Mouse (Mus musculus) 3T3-L1 (cell line): ENCODE data around the gene Dact1.

Experiments used
- DNase-seq: peaks from one replicate; pipeline ENCODE4 v3.0.0-alpha.2; 2015; ENCODE audit warnings: low read depth, low spot score

Dact1 gene

GRCm38 (mm10) chr12:71337025-71337582 is 27.4 kb downstream of the Dact1 start:
- peak; percentile 14 for DNase-seq

GRCm38 (mm10) chr12:71337896-71338463 is 28.3 kb downstream of the Dact1 start:
- DNase-seq: no peak

- no peak for DNase-seq
These were observed 29.6 kb downstream of the Dact1 start for GRCm38 (mm10) chr12:71339142-71339848.

- no peak for DNase-seq
These were observed 32.7 kb downstream of the Dact1 start for GRCm38 (mm10) chr12:71342397-71342796.

GRCm38 (mm10) chr12:71345471-71345870 is 35.8 kb downstream of the Dact1 start:
- DNase-seq: no peak

- DNase-seq: peak; percentile 14
These were observed 36.4 kb downstream of the Dact1 start for GRCm38 (mm10) chr12:71346071-71346470.

GRCm38 (mm10) chr12:71348401-71348896 is 38.8 kb downstream of the Dact1 start:
- DNase-seq: no peak

GRCm38 (mm10) chr12:71350077-71350476 is 40.4 kb downstream of the Dact1 start:
- DNase-seq: no peak

- no peak for DNase-seq
These were observed 45.0 kb downstream of the Dact1 start for GRCm38 (mm10) chr12:71354656-71355055.

- no peak for DNase-seq
These were observed 45.4 kb downstream of the Dact1 start for GRCm38 (mm10) chr12:71355092-71355491.

- peak; percentile 5 for DNase-seq
These were observed 51.9 kb downstream of the Dact1 start for GRCm38 (mm10) chr12:71361616-71362015.

GRCm38 (mm10) chr12:71362425-71362824 is 52.7 kb downstream of the Dact1 start:
- no peak for DNase-seq

- DNase-seq: no peak
These were observed 54.4 kb downstream of the Dact1 start for GRCm38 (mm10) chr12:71364106-71364505.

GRCm38 (mm10) chr12:71364531-71364930 is 54.8 kb downstream of the Dact1 start:
- DNase-seq: no peak

GRCm38 (mm10) chr12:71365208-71365607 is 55.5 kb downstream of the Dact1 start:
- no peak for DNase-seq

- DNase-seq: no peak
These were observed 56.5 kb downstream of the Dact1 start for GRCm38 (mm10) chr12:71366175-71366574.

GRCm38 (mm10) chr12:71368631-71369030 is 58.9 kb downstream of the Dact1 start:
- DNase-seq: no peak
